Mouse (Mus musculus) hindbrain, embryonic 13.5 days (tissue): Measurements from ENCODE around the gene Umad1. TPM values are rescaled to one million over a fixed set of nuclear protein-coding genes. Genes with fewer than 3 reads are reported as not detected.

Experiments used
- ATAC-seq: fragments of 200-750 bp; cut with Nextera tagmentation; 2 replicates; pipeline ENCODE4 v1.8.0; 2017; ENCODE audit warnings: moderate TSS enrichment; ENCODE audit not compliant: low FRiP score
- H3K27ac ChIP-seq: fragments of 300-500 bp; sonication (generic); 2 replicates; pipeline ENCODE4 v1.5.1; 2015; ENCODE audit warnings: inconsistent platforms, mild to moderate bottlenecking, moderate library complexity
- H3K27me3 ChIP-seq: fragments of 300-500 bp; sonication (generic); 2 replicates; pipeline ENCODE4 v1.6.1; 2015; ENCODE audit warnings: mild to moderate bottlenecking, inconsistent platforms
- H3K36me3 ChIP-seq: fragments of 300-500 bp; sonication (generic); 2 replicates; pipeline ENCODE4 v1.6.1; 2015; ENCODE audit warnings: mild to moderate bottlenecking, inconsistent platforms
- H3K4me1 ChIP-seq: fragments of 300-500 bp; sonication (generic); replicated peaks from 2 replicates; pipeline ENCODE4 v1.6.1; 2015; ENCODE audit warnings: inconsistent platforms
- H3K4me2 ChIP-seq: fragments of 300-500 bp; sonication (generic); 2 replicates; pipeline ENCODE4 v1.6.1; 2015; ENCODE audit warnings: inconsistent platforms, mild to moderate bottlenecking, moderate library complexity
- H3K4me3 ChIP-seq: fragments of 300-500 bp; sonication (generic); 2 replicates; pipeline ENCODE4 v1.5.1; 2015; ENCODE audit warnings: mild to moderate bottlenecking, inconsistent platforms
- H3K9ac ChIP-seq: fragments of 300-500 bp; sonication (generic); 2 replicates; pipeline ENCODE4 v1.6.1; 2015; ENCODE audit warnings: mild to moderate bottlenecking, inconsistent platforms
- H3K9me3 ChIP-seq: fragments of 300-500 bp; sonication (generic); 2 replicates; pipeline ENCODE4 v1.6.1; 2016; ENCODE audit warnings: inconsistent platforms
- whole genome bisulfite sequencing: fragments of 180-500 bp; shearing (Covaris S2); methylation state at CpG from one replicate; pipeline ENCODE4 v1.1.7; 2015; 5-methylcytosine and 5-hydroxymethylcytosine counted together
- polyA plus RNA-seq: library from polyadenylated mRNA; unstranded; fragments of >200 nt; fragmentation: Nextera tagmentation; extraction: Ambion mirVana; gene quantifications from 2 replicates; pipeline ENCODE4 v1.2.1, GENCODE M21; 2015

Umad1 gene
- polyA plus RNA-seq, 1 experiment from 2014 or later: 48.2 TPM

GRCm38 (mm10) chr6:8377667-8378066 is 118.6 kb downstream of the Umad1 start:
- Histone ChIP-seq H3K9me3 (no peaks in the 10 kb centered on the region), H3K9ac (no peak overlapping the region), H3K36me3 (peaks cover 11% of the 10 kb centered on the region), H3K27me3 (no peaks in the 10 kb centered on the region), H3K4me1 (no peaks in the 10 kb centered on the region), H3K4me2 (no peak overlapping the region), H3K27ac (no peak overlapping the region), H3K4me3 (no peak overlapping the region)
- WGBS: 94% methylated on average over 8 of the region's 8 CpGs
- ATAC-seq: no peak

DNA sequence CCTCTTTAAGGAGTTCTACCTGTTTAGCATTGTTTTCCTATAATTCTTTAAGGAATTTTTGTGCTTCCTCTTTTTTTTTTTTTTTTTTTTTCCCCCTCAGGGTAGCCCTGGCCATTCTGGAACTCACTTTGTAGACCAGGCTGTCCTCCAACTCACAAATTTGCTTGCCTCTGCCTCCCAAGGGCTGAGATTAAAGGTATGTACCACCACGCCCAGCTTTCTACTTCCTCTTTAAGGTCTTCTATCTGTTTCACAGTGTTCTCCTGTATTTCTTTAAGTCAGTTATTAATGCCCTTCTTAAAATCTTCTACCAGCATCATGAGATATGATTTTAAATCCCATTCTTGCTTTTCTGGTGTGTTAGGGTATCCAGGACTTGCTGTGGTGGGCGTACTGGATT is 130.2 kb downstream of the Umad1 start:
- Histone ChIP-seq H3K4me1 (no peaks in the 10 kb centered on the region), H3K36me3 (no peaks in the 10 kb centered on the region), H3K27ac (no peak overlapping the region), H3K4me2 (no peak overlapping the region), H3K9ac (no peak overlapping the region), H3K27me3 (no peaks in the 10 kb centered on the region), H3K4me3 (no peak overlapping the region), H3K9me3 (no peaks in the 10 kb centered on the region)
- ATAC-seq: no peak
- 98% methylated on average over 2 of the region's 2 CpGs for WGBS

- peaks cover 6% of the 10 kb centered on the region; the same call in 1 of the 2 replicates for H3K4me1 ChIP-seq
- H3K9me3 ChIP-seq: no peaks in the 10 kb centered on the region
- H3K27ac ChIP-seq: no peak overlapping the region
- 96% methylated on average over 6 of the region's 6 CpGs for WGBS
- H3K4me2 ChIP-seq: no peak overlapping the region
- no peaks in the 10 kb centered on the region for H3K27me3 ChIP-seq
- no peak overlapping the region for H3K9ac ChIP-seq
- H3K4me3 ChIP-seq: no peak overlapping the region
- no peaks in the 10 kb centered on the region for H3K36me3 ChIP-seq
- no peak for ATAC-seq
Observed at GRCm38 (mm10) chr6:8390296-8390695, 131.2 kb downstream of the Umad1 start.

- H3K27me3 ChIP-seq: no peaks in the 10 kb centered on the region
- H3K27ac ChIP-seq: no peak overlapping the region
- peaks cover 6% of the 10 kb centered on the region; the same call in 1 of the 2 replicates for H3K4me1 ChIP-seq
- H3K9ac ChIP-seq: no peak overlapping the region
- H3K36me3 ChIP-seq: no peaks in the 10 kb centered on the region
- H3K4me2 ChIP-seq: no peak overlapping the region
- 80% methylated on average over 2 of the region's 2 CpGs for WGBS
- no peaks in the 10 kb centered on the region for H3K9me3 ChIP-seq
- H3K4me3 ChIP-seq: no peak overlapping the region
- no peak for ATAC-seq
Observed at GRCm38 (mm10) chr6:8390935-8391334, 131.8 kb downstream of the Umad1 start.

- WGBS: 88% methylated on average over 4 of the region's 4 CpGs
- Histone ChIP-seq H3K27ac (no peak overlapping the region), H3K4me1 (peaks cover 6% of the 10 kb centered on the region; the same call in 1 of the 2 replicates), H3K4me2 (no peak overlapping the region), H3K9me3 (no peaks in the 10 kb centered on the region), H3K4me3 (no peak overlapping the region), H3K27me3 (no peaks in the 10 kb centered on the region), H3K36me3 (no peaks in the 10 kb centered on the region), H3K9ac (no peak overlapping the region)
- ATAC-seq: no peak
Observed at GRCm38 (mm10) chr6:8393029-8393428, 133.9 kb downstream of the Umad1 start.

GRCm38 (mm10) chr6:8394044-8394443 is 135.0 kb downstream of the Umad1 start:
- Histone ChIP-seq H3K9ac (no peak overlapping the region), H3K4me1 (peaks cover 6% of the 10 kb centered on the region; the same call in 1 of the 2 replicates), H3K9me3 (no peaks in the 10 kb centered on the region), H3K4me3 (no peak overlapping the region), H3K36me3 (no peaks in the 10 kb centered on the region), H3K27ac (no peak overlapping the region), H3K4me2 (no peak overlapping the region), H3K27me3 (no peaks in the 10 kb centered on the region)
- no peak for ATAC-seq

DNA sequence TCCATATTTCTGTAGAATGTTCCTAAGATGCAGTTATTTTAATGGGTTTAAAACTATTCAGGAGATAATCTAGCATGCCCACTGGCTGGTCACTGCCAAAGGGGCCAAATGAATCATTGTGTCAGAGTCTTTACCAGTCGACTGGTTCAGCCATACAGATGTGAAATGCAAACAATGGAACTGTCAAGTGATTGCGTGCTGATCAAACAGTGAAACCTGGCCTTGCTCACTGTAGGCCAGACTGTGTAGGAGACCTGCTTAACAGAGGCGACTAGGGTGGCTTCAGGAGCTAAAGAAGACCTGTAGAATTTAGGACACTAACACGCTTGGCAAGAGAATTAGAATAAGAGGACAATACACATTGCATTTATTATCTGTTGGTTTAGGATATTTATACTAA is 136.0 kb downstream of the Umad1 start:
- H3K9ac ChIP-seq: no peak overlapping the region
- no peaks in the 10 kb centered on the region for H3K36me3 ChIP-seq
- H3K4me1 ChIP-seq: peaks cover 6% of the 10 kb centered on the region; the same call in 1 of the 2 replicates
- H3K4me3 ChIP-seq: no peak overlapping the region
- H3K27me3 ChIP-seq: no peaks in the 10 kb centered on the region
- no peak for ATAC-seq
- no peaks in the 10 kb centered on the region for H3K9me3 ChIP-seq
- peak overlapping the region; percentile 18; the same call in 1 of the 2 replicates for H3K27ac ChIP-seq
- no peak overlapping the region for H3K4me2 ChIP-seq
- whole genome bisulfite sequencing: 23% methylated on average over 4 of the region's 4 CpGs

GRCm38 (mm10) chr6:8397252-8397651 is 138.2 kb downstream of the Umad1 start:
- H3K36me3 ChIP-seq: no peaks in the 10 kb centered on the region
- H3K4me3 ChIP-seq: no peak overlapping the region
- WGBS: 79% methylated on average over 7 of the region's 7 CpGs
- 0 out of 2 replicates have a peak, but pooled peaks have one; percentile 12 for ATAC-seq
- H3K9ac ChIP-seq: no peak overlapping the region
- H3K9me3 ChIP-seq: no peaks in the 10 kb centered on the region
- H3K4me1 ChIP-seq: peaks cover 6% of the 10 kb centered on the region; the same call in 1 of the 2 replicates
- no peak overlapping the region for H3K27ac ChIP-seq
- no peaks in the 10 kb centered on the region for H3K27me3 ChIP-seq
- no peak overlapping the region for H3K4me2 ChIP-seq

DNA sequence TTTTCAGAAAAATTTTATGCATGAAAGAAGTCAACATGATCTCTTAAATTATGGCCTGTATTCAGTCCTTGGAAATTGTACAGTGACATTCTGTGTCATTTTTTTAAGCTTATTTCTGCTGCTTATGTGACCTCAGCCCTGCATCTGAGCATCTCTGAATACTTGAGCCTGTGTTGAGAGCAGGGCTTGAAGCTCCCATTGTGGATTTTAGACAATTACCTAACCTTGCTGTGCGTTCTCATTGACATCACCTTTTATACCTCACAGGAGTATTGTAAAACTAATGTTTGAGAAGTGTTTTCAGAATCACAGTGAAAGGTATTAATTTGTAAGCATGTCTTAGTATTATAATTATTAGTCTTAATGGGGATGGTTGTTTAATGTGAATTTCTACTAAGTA is 140.6 kb downstream of the Umad1 start:
- H3K9me3 ChIP-seq: no peaks in the 10 kb centered on the region
- H3K27ac ChIP-seq: no peak overlapping the region
- peaks cover 5% of the 10 kb centered on the region; the same call in 1 of the 2 replicates for H3K36me3 ChIP-seq
- WGBS: 72% methylated on average over 1 of the region's 1 CpGs
- no peak for ATAC-seq
- no peak overlapping the region for H3K4me2 ChIP-seq
- no peaks in the 10 kb centered on the region for H3K27me3 ChIP-seq
- H3K4me3 ChIP-seq: no peak overlapping the region
- H3K4me1 ChIP-seq: peaks cover 3% of the 10 kb centered on the region; the same call in 1 of the 2 replicates
- no peak overlapping the region for H3K9ac ChIP-seq

GRCm38 (mm10) chr6:8403127-8403526 is 144.0 kb downstream of the Umad1 start:
- H3K9me3 ChIP-seq: no peaks in the 10 kb centered on the region

DNA sequence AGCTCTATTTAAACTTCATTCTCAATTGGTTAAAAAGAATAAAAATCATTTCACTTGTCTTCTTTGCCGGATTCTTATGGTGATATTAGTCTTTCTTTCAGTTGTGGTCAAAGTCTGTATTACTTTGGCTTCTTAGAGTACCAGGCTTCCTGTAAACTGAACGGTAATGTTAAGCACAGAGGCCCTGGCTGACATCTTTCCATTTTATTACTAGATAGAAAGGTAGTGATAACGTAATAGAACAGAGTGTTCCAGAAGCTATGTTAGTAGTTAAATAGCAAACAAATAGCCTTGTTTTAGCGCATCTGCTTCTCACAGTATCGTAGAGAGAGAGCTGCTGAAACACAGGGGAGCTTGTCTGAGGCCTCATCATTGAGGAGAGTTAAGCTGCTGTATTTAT is 146.8 kb downstream of the Umad1 start:
- no peak for ATAC-seq
- no peaks in the 10 kb centered on the region for H3K9me3 ChIP-seq
- WGBS: 92% methylated on average over 5 of the region's 5 CpGs
- no peak overlapping the region for H3K27ac ChIP-seq
- no peak overlapping the region for H3K4me3 ChIP-seq
- H3K27me3 ChIP-seq: no peaks in the 10 kb centered on the region
- H3K36me3 ChIP-seq: peaks cover 5% of the 10 kb centered on the region; the same call in 1 of the 2 replicates
- H3K4me2 ChIP-seq: no peak overlapping the region
- H3K4me1 ChIP-seq: no peaks in the 10 kb centered on the region
- H3K9ac ChIP-seq: no peak overlapping the region

More at GRCm38 (mm10) chr6:8403127-8403526, 144.0 kb downstream of the Umad1 start:
- WGBS: 94% methylated on average over 5 of the region's 5 CpGs
- no peak for ATAC-seq
- Histone ChIP-seq H3K4me1 (no peaks in the 10 kb centered on the region; the same call in 1 of the 2 replicates), H3K27me3 (no peaks in the 10 kb centered on the region), H3K36me3 (peaks cover 5% of the 10 kb centered on the region; the same call in 1 of the 2 replicates), H3K9ac (no peak overlapping the region), H3K4me3 (no peak overlapping the region), H3K27ac (no peak overlapping the region), H3K4me2 (no peak overlapping the region)

DNA sequence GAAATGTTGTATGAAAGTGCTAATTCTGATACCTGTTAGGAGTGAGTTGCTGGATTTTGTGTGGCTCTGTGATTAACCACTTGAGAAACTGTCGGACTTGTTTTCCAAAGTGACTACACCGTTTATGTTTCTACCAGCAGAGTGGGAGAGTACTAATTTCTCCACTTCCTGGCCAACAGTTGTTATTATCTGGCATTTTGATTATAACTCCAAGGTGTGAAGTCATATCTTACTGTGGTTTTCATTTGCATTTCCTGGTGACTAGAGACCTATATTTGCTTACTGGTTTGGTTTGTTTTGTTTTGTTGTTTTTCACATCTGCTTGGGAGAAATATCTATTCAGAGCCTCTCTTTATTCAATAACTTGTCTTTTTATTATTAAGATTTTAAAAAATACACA is 149.2 kb downstream of the Umad1 start:
- Histone ChIP-seq H3K4me3 (no peak overlapping the region), H3K9ac (no peak overlapping the region), H3K4me1 (peaks cover 6% of the 10 kb centered on the region; the same call in 1 of the 2 replicates), H3K27me3 (no peaks in the 10 kb centered on the region), H3K4me2 (no peak overlapping the region), H3K9me3 (no peaks in the 10 kb centered on the region), H3K36me3 (no peaks in the 10 kb centered on the region), H3K27ac (no peak overlapping the region)
- WGBS: 92% methylated on average over 2 of the region's 2 CpGs
- ATAC-seq: no peak

DNA sequence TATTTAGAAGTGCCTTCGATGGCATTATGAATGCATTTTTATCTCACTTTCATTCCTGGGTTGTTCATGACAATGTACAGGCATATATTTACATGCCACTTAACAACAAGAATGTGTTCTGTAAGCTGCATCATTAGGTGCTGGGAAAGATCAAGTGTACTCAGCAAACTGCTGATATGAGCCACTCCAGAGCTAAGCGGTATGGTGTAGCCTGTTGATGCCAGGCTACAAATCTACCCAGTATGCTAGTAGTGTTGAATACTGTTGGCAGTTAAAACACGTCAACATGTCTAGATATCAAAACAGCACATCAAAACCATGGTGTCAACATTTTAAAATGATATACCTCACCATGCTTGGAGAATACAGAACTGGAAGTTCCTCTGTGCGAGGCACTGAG is 150.8 kb downstream of the Umad1 start:
- Histone ChIP-seq H3K4me2 (no peak overlapping the region), H3K4me3 (no peak overlapping the region), H3K36me3 (no peaks in the 10 kb centered on the region), H3K9me3 (no peaks in the 10 kb centered on the region), H3K27me3 (no peaks in the 10 kb centered on the region), H3K4me1 (peaks cover 8% of the 10 kb centered on the region; the same call in 1 of the 2 replicates), H3K9ac (no peak overlapping the region), H3K27ac (no peak overlapping the region)
- WGBS: 95% methylated on average over 4 of the region's 4 CpGs
- ATAC-seq: no peak
